Mouse (Mus musculus) adrenal gland (tissue): ENCODE data around the gene Vsig10l.

Source experiments
- intact Hi-C: fragments of 180-260 bp; cut with DNase I; formaldehyde crosslinking; loops from one replicate; pipeline ENCODE4 v1.15.1; 2025
- long read RNA-seq, 2 experiments: library from polyadenylated mRNA; unstranded; transcript quantifications; one replicate each; pipeline ENCODE4 v2.0.0; 2020; ENCODE audit warnings: borderline replicate concordance in 1 of 2; ENCODE audit not compliant: insufficient replicate concordance in 1 of 2

The Vsig10l gene
- long read RNA-seq, experiment 1, partial matches to known transcripts = 0 of 1 reads
- long read RNA-seq, experiment 1, other reads (novel, unspliced or antisense) = 1 of 1 reads
- long read RNA-seq, experiment 2 = 0 reads

GRCm38 (mm10) chr7:43462851-43463250, at the start of gene Vsig10l:
Vsig10l (plus strand) TSS chr7:43463151.
- intact Hi-C loops = no loop called here

GRCm38 (mm10) chr7:43417298-43417697, 45.7 kb upstream of the Vsig10l start:
- intact Hi-C loops = no loop called here

DNA sequence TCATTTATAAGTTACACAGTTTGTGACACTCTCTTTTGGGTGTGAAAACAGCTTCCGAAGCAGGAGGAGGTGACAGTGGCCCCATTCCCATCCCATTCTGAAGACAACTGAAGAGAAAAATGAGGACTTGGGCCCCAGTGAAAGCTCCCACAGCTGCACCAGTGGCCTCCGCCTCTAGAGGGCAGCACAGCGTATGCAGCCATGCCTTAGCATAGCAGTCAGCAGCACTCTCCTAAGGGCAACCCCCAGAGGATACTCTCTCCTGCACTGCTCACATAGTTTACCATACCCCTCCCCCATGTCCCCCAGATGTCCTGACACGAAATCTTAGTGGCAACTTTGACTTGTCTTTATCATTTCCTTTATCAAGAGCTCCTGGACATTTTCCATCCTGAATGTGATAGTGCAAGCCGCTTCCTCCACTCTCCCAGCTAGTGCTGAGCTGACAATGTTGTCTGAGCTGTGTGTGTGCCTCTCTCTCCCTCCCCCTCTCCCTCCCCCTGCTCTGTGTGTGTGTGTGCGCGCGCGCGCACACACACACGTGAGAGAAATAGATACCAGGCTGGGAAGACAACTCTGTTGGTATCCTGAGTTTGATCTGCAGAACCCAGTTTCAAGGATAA, 39.8 kb upstream of the Vsig10l start:
- intact Hi-C loops = loop anchor here (2.0 kb wide), 1 partner anchor 44 kb away; no protein-coding TSS in a partner anchor

- intact Hi-C loops = loop anchor here (2.0 kb wide), 1 partner anchor 43 kb away; no protein-coding TSS in a partner anchor
Measured at GRCm38 (mm10) chr7:43423991-43424625, 38.8 kb upstream of the Vsig10l start.

DNA sequence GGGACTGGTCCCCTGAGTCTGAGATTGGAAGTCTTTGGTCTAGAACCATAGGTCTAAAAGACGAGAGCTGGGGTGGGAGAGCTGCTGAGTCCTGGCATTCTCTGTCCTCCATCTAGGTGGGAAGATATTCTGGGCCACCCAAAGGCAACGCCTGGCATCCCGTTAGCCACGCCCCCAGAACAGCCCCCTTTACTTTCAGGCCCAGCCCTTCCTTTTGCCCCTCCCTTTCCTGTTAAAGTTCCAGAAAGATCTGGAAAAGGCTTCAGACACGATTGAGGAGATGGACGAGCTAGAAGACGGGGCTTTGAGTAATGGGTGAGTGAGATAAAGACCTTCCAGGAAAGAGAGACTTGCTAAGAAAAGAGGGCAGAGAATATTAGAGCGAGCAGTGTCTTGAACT, 35.5 kb upstream of the Vsig10l start, which contains the start of gene Lim2:
TSS of gene Lim2 (plus strand) at position 265 of the 400 bp plus-strand sequence.
- intact Hi-C loops = no loop called here

GRCm38 (mm10) chr7:43429500-43429899, 33.5 kb upstream of the Vsig10l start:
- intact Hi-C loops = no loop called here

DNA sequence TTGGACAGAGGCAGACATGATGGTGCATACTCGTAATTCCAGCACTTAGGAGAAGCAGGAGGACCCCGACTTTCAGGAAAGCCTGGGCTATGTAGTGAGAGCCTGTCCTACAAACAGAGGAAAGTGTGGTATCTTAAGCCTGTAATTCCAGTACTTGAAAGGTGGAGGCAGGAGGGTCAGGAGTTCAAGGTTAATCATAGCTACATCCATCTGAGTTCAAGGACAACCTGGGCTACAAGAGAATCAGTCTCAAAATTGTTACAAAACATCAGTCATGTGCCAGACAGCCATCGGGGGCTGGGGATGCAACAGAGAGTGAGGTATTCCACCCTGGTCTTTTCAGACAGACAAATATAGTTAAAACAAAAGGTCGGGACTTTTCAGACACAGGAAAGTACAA, 30.1 kb upstream of the Vsig10l start:
- intact Hi-C loops = no loop called here

DNA sequence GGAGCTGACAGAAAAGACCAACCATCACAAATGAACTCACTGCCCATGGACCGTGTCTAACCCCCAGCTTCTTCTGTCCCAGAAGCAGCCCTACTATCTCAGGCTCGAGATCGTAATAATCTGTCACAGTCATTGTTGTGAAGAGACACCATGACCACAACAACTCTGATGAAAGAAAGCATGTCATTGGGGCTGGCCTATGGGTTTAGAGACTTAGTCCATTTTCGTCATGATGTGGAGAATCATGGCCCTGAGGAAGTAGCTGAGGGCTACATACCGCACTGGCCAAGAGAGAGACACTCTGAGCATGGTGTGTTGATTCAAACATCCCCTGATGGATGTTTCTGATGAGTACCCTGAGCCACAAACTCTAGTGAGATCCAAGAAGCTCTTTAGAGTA, 28.3 kb upstream of the Vsig10l start:
- intact Hi-C loops = no loop called here

GRCm38 (mm10) chr7:43436341-43437255, 26.4 kb upstream of the Vsig10l start, which contains the start of gene Nkg7:
Nkg7 (plus strand) TSS chr7:43437073.
- intact Hi-C loops = no loop called here

GRCm38 (mm10) chr7:43438611-43439010, 24.3 kb upstream of the Vsig10l start:
- intact Hi-C loops = no loop called here

GRCm38 (mm10) chr7:43440482-43440881, 22.5 kb upstream of the Vsig10l start, which contains the start of gene Cldnd2:
Cldnd2 (plus strand) TSS chr7:43440782.
- intact Hi-C loops = loop anchor here (5.0 to 10.0 kb wide), 2 partner anchors 136 to 137 kb away; partner anchors contain the start of gene Zfp719

DNA sequence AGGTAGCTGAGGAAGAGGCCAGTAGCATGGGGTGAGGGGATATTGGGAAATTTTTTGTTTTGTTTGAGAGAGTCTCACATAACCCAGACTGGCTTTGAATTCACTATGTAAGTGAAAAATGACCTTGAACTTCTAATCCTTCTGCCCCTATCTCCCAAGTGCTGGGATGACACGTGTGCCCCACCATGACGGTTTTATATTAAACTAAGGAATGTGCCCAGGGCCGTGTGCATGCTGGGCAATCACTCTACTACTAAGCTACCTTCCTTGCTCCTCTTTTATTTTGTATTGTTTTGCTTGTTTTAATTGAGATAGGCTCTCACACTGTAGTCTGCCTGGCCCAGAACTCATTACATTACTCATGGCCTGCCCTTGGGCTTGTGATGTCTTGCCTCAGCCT, 21.9 kb upstream of the Vsig10l start:
- intact Hi-C loops = loop anchor here (5.0 to 10.0 kb wide), 2 partner anchors 136 kb away; partner anchors contain the start of gene Zfp719

GRCm38 (mm10) chr7:43442684-43443083, 20.3 kb upstream of the Vsig10l start:
- intact Hi-C loops = loop anchor here (5.0 to 10.0 kb wide), 2 partner anchors 135 to 138 kb away; partner anchors contain the start of gene Zfp719

GRCm38 (mm10) chr7:43443126-43443916, 19.6 kb upstream of the Vsig10l start:
- intact Hi-C loops = loop anchor here (5.0 to 10.0 kb wide), 2 partner anchors 134 to 139 kb away; partner anchors contain the start of gene Zfp719

DNA sequence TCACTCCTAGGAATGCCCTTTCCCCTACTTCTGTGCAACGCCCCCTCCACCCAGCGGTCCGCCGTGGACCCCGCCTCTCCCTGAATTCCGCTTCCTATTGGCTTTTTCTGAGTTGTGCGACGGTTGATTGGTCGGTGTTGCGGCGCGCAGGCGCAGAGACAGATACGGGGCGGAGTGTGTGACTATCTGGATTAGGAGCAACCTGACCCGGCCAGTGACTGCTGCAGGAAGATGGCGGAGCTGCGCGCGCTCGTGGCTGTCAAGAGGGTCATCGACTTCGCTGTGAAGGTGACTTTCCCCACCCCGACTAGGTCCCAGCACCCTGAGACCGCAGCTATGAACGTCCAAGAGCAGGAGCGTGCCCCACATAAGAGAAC, 19.0 kb upstream of the Vsig10l start, which contains the start of the genes Etfb and Gm45233:
TSS of gene Etfb (plus strand) at position 167 of the 377 bp plus-strand sequence.
TSS of gene Gm45233 (plus strand) at position 212 of the 377 bp plus-strand sequence.
- intact Hi-C loops = loop anchor here (5.0 to 10.0 kb wide), 2 partner anchors 133 to 139 kb away; partner anchors contain the start of gene Zfp719

- intact Hi-C loops = loop anchor here (10.0 kb wide), 1 partner anchor 143 kb away; no protein-coding TSS in a partner anchor
Measured at GRCm38 (mm10) chr7:43447801-43448200, 15.2 kb upstream of the Vsig10l start.

GRCm38 (mm10) chr7:43448246-43448645, 14.7 kb upstream of the Vsig10l start:
- intact Hi-C loops = loop anchor here (10.0 kb wide), 1 partner anchor 143 kb away; no protein-coding TSS in a partner anchor

DNA sequence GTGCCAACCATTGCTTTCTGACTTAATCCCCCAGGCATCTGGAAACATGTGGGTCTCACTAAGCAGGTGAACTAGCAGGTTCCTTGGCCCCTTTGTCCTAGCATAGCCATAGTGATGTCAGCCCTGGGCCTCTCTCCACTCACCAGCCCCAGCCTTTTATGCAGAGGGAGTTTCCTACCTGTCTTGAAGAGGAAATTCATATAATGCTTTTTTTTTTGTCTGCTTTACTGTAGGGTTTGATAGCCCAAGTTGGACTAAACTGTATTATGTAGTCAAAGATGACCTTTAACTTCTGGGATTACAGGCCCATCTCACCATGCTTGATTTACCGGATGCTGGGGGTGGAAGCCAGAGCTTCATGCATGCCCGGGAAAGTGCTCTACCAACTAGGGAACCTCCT, 13.1 kb upstream of the Vsig10l start:
- intact Hi-C loops = loop anchor here (10.0 kb wide), 1 partner anchor 145 kb away; no protein-coding TSS in a partner anchor

DNA sequence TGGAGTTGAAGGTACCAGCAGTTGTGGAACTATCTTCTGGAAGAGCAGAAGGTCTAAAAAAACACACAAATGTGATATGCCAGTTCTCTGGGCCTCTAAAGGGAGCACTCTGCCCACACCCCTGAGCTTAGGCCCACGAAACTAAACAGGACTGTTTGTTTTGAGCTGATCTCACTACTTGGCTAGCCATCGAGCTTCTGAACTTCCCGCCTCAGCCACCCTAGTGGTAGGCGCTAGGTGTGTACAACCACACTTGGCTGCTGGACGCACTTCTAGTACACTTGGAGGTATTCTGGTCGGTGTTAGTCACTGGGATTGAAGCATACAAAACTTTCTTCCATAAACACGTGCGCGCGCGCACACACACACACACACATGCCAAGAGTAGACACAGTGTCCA, 11.2 kb upstream of the Vsig10l start:
- intact Hi-C loops = no loop called here

DNA sequence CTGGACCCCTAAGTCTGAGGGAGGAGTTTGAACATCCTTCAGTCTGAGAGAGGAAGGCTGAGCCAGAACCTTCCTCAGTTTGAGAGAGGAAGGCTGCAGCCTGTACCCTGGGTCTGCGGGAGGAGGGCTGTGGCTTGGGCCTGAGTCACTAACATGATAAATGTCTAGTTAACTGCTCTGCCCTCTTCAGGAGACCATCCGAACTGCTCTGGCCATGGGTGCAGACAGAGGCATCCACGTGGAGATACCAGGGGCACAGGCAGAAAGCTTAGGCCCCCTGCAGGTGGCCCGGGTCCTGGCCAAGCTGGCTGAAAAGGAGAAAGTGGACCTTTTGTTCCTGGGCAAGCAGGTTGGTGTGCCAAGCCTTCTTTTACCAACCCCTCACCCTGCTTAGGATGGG, 10.3 kb upstream of the Vsig10l start:
- intact Hi-C loops = no loop called here
